8 mouse cellular contexts compared by ENCODE assay signal in genomic region chr9:84343435-84344095, GRCm38 (mm10).
DNase-seq lines count a peak whose midpoint lies in the region; ATAC-seq and TF ChIP-seq lines count a peak whose summit lies in the region.

No protein-coding gene starts in this region.

- peak; percentile 74 for DNase-seq in adrenal gland, adult 2 months
- peak; percentile 89 for DNase-seq in embryo, embryonic 11 days
- DNase-seq in heart, adult 9 months (ENCODE audit: low spot score in 2 of 2), result peak; percentile 7 to 26
- DNase-seq in kidney, adult 8-10 months, result peak; percentile 15 to 75
- peak; percentile 87 for DNase-seq in limb, embryonic 10.5 days (ENCODE audit: low spot score)

- H3K4me1 ChIP-seq in limb, embryonic 10.5 days, result no peaks in the 10 kb centered on the region
- no peaks in the 10 kb centered on the region for H3K4me1 ChIP-seq in midbrain, embryonic 13.5 days (replicated peaks)
- no peaks in the 10 kb centered on the region for H3K4me1 ChIP-seq in small intestine, adult 2 months (ENCODE audit: control insufficient read depth, insufficient read depth, insufficient read length, low read length)

- H3K27ac ChIP-seq in limb, embryonic 10.5 days, result no peak overlapping the region
- no peak overlapping the region for H3K27ac ChIP-seq in midbrain, embryonic 13.5 days
- no peak overlapping the region for H3K27ac ChIP-seq in small intestine, adult 2 months (ENCODE audit: insufficient read depth, low read depth, low read length)

- no peaks in the 10 kb centered on the region for H3K9me3 ChIP-seq in limb, embryonic 10.5 days (replicated peaks)
- no peaks in the 10 kb centered on the region for H3K9me3 ChIP-seq in midbrain, embryonic 13.5 days

- ATAC-seq in midbrain, embryonic 13.5 days, result peak; percentile 97
- ATAC-seq in erythroid progenitor cell, adult 5-6 weeks (replicated peaks; ENCODE audit: low FRiP score, poor library complexity, severe bottlenecking), result no peak

- no peak overlapping the region for H3K4me2 ChIP-seq in midbrain, embryonic 13.5 days (replicated peaks)

- WGBS in limb, embryonic 10.5 days, result 16% methylated on average over 7 of the region's 7 CpGs
- 16% methylated on average over 7 of the region's 7 CpGs for WGBS in midbrain, embryonic 13.5 days
- WGBS in small intestine, adult 2 months, result 13% methylated on average over 7 of the region's 7 CpGs

- H3K27me3 ChIP-seq in limb, embryonic 10.5 days (ENCODE audit: low read depth, poor library complexity, severe bottlenecking), result no peaks in the 10 kb centered on the region
- H3K27me3 ChIP-seq in midbrain, embryonic 13.5 days, result no peaks in the 10 kb centered on the region
- no peaks in the 10 kb centered on the region for H3K27me3 ChIP-seq in small intestine, adult 2 months (ENCODE audit: control insufficient read depth, insufficient read depth, low read length)

- no peak overlapping the region for H3K9ac ChIP-seq in midbrain, embryonic 13.5 days (replicated peaks)

- TF ChIP-seq POLR2A in small intestine, adult 2 months (IDR thresholded peaks at IDR 0.05; ENCODE audit: low read depth, low read length), result no peak

- H3K36me3 ChIP-seq in limb, embryonic 10.5 days, result no peaks in the 10 kb centered on the region
- no peaks in the 10 kb centered on the region for H3K36me3 ChIP-seq in midbrain, embryonic 13.5 days
- H3K36me3 ChIP-seq in small intestine, adult 2 months (ENCODE audit: control insufficient read depth, insufficient read depth, low read length), result no peaks in the 10 kb centered on the region

- H3K4me3 ChIP-seq in limb, embryonic 10.5 days, result no peak overlapping the region
- H3K4me3 ChIP-seq in midbrain, embryonic 13.5 days (replicated peaks), result no peak overlapping the region
- H3K4me3 ChIP-seq in small intestine, adult 2 months (ENCODE audit: low read depth, low read length), result no peak overlapping the region

- peak; percentile 52; the same call in 1 of the 2 replicates for TF ChIP-seq CTCF in small intestine, adult 2 months (IDR thresholded peaks at IDR 0.05; ENCODE audit: extremely low read depth, insufficient read length, insufficient replicate concordance, low read depth, low read length)

Comparison
In these comparisons a context has a peak if more than half of its experiments do, and no peak if none do; other contexts are left out.
1. DNase-seq: peak in every context shown above with its lines; median percentile 89 in embryo, embryonic 11 days; 87 in limb, embryonic 10.5 days; 74 in adrenal gland, adult 2 months; 45 in kidney, adult 8-10 months; 16 in heart, adult 9 months.